Mouse (Mus musculus) B cell, adult 2 months (primary cell): Measurements from ENCODE around the gene Pla2g4f.

Source experiments
- DNase-seq, 2 experiments: peaks; one replicate each; pipeline ENCODE4 v3.0.0; 2022

The Pla2g4f gene

DNA sequence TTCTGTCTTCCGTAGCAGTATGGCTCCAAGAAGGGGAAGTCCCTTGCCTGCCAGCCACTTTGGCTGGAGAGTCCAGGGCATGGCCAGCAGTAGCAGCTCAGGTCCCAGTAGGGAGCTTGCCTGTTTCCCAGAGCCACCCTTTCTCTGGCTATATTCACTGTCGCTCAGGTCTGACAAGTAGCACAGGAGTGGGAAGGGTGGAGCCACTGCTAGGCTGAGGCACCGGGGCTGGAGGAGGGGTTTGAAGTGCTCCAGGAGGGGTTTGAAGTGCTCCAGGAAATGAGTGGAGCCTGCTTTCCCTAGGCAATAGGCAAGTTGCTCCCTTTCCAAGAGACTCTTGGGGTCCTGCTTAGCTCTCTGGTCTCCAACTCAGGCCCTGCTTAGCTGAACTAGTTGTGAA, at the start of gene Pla2g4f:
Pla2g4f (minus strand) TSS at position 190 of the 400 bp plus-strand sequence.
- DNase-seq = no peak

DNA sequence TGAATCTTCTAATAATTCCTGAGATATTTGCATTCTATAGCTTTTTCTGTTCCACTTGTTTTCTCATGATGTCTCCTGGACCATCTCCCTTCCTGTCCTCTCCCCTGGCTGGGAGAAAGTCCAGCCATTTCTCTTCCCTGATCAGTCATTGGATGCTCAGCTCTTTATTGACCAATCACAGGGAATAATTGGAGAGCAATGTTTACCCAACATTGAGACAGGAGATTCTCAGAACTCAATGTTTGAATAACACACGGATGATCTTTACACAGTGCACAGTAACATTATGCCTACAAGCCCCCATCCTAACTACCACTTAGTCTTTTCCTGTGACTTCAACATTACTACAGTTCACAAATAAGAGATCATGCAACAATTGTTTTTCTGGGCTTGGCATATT, 46.5 kb upstream of the Pla2g4f start:
- no peak for DNase-seq

DNA sequence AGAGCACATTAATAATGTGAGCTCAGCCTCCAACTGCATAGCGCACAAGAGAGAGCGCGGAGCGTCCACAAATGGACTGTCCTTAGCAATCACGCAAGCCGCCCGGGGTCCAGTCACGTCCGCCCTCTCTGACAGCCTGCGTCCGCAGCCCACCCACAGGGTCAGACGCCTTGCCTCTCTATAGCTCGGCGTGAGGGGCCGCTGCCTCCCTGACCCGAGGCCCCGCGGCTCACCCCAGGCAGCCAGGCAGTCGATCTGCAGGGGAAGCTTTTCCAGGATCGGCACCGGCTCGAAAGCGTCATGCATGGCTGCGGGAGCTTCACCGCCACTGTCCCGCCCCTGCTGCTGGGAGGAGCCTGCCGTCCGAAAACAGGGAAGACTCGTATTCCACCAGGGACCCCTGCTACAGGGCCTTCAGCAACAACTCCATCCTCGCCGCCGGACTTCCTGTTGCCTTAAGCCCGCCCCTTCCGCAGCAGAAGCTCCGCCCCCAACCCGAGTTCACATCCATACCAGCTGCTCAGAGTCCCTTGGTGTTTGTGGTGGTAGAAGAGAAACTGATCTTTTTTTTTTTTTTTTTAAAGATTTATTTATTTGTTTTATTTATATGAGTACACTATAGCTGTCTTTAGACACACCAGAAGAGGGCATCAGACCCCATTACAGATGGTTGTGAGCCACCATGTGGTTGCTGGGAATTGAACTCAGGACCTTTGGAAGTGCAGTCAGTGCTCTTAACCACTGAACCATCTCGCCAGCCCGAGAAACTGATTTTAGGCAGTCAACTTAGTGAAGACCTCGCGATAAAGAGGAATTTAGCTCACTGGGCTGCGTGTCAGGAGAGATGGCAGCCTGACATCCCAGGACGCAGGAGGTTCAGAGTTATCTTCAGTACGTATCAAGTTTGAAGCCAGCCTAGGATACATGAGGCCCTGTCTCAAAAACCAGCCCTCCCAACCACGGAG, 39.0 kb upstream of the Pla2g4f start, which contains the start of gene Vps39:
Vps39 (minus strand) TSS at position 456 of the 965 bp plus-strand sequence.
- DNase-seq = peak; percentile 93 to 95

DNA sequence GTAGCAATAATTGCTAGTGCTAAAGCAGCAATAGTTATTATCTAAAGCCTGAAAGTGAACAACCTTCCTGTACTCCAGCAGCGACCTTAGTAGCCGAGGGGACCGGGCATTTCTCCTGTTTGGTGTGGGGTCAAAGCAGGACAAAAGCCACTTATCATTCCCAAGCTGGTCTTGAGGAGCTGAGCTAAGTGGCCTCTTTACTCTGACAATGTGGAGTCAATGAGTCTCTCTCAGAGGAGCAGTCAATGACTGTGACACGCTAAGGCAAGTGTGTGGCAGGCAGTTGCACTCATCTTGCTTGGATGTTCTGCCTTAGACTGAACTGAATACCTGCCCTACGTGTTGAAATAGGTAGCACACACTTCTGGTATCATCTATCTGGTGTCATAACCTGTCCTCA, 37.4 kb upstream of the Pla2g4f start:
- DNase-seq = no peak

DNA sequence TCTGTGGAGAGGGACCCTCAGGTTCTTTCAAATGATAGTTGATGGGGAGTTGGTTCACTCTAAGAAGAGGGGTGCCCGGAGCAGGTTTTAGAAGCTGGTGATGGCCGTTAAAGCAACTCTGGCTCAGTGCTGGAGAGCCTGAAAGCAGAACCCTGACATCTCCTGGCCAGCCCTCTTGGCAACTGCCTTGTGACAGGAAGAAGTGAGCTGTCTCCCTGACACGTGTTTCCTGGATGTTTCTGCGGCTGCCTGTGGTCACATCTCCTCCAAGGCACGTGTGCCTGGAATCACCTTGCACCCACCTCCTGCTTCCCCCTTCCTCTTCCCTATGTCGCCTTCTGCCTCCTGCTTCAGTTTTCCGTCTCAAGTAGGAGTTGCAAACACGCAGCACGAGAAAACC, 34.2 kb upstream of the Pla2g4f start:
- DNase-seq = no peak

DNA sequence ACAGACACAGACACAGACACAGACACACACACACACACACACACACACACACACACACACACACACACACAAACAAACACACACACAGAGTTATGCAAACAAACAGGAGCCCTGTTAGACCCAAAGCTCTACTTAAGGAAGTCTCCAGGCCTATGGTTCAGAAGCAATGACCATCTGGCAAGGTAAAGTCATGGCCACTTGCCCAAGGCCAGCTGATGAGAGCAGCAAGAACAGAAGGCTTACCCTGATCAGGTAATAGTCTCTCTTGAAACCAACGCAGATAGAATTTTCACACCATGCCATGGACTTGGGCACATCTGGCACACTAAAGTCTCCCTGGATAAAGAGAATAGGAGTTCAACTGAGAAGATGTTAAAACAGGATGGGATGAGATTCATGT, 27.8 kb upstream of the Pla2g4f start:
- no peak for DNase-seq

DNA sequence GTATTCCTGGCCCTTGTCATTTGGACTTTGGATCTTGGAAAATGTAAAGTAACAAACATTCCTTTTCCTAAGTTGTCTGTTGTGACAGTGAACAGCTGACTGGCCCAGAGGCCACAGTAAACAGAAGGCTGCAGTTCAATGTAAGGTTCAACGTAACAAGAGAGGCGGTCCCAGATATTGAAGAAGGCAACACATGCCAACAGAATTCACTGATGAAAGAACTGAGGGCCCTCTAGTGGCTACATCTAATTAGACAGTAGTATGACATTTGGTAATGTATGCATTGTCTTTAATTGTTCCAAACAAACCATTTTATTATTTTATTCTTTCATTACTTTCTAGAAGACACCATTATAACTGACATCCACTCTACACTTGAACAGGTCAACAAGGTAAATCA, 23.9 kb upstream of the Pla2g4f start:
- DNase-seq = no peak

DNA sequence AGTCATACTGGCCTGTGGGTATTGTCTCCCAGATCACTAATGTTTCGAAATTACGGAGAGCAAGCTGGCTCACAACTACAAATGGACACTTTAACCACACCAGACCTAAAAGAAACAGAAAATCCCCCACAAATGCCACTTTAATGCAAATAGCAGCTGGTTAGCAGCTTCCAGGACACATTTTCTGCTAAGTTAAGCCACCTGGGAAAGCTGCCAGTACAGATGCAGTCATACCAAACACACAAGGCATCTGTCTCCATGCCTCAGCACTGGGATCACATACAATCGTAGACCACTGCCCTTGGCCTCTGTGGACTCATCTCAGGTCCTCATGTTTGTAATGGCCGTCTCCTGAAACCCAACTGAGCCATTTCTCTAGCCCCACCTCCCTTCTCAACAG, 17.6 kb upstream of the Pla2g4f start:
- no peak for DNase-seq

DNA sequence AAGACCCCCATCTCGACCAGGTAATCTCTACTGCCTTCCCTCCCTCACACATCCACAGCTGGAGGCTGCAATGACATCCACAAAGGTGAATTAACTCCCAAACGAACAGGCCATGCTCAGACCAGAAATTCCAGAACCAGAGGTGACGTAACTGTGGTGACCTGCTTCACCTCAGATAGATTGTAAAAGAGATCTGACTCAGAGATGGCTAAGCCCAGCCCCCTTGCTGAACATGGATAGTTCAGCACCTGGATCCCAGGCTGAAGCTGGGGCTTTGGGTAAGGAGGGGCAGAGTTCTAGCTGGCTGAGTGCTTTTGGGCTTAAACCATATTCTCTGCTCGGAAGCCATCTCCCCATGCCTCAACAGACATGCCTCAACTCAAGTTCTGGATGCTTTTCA, 1.1 kb upstream of the Pla2g4f start:
- DNase-seq = no peak

DNA sequence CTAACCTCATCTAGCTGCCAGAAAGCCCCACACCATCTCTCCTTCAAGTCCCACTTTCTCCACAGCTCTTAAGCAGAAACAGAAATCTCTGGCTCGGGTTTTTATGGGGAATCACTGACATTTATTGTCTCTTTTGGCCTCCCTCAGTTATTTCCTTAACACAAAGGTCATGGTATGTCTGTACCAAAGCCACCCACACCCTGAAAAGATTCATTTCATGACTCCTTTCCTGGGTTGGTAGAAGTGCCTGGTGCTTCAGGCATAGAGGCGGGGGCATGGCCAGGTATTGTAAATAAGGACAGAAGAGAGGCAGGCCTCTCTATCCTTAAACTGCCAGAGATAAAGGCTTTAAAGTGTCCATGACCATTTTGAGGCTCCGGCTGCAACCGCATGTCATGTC, 522 bp upstream of the Pla2g4f start:
- DNase-seq = no peak

DNA sequence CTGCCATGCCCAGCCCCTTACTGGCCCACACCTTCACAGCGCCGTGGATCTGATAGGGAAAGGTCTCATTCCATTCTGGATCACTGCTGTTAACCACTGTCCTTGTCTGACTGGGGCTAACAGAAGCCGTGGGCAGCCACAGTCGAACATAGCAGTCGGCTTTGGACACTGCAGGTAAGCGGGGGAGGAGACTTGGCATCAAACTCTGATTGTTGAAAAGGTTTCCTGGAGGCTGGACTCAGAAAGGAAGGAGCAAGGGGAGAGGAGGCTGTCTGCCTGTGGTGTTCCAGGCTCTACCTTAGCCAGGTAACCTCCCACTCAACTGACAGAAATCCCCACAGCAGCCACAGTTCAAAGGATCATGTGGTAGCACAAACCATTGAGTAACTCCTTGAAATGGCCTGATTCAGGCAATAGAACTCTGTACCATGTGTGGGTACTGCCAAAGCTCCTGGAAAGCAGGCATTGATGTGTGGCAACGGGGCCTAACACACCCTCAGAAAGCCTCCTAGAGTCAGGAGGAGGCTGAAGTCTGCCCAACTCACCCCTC, 1.6 kb downstream of the Pla2g4f start:
- no peak for DNase-seq

DNA sequence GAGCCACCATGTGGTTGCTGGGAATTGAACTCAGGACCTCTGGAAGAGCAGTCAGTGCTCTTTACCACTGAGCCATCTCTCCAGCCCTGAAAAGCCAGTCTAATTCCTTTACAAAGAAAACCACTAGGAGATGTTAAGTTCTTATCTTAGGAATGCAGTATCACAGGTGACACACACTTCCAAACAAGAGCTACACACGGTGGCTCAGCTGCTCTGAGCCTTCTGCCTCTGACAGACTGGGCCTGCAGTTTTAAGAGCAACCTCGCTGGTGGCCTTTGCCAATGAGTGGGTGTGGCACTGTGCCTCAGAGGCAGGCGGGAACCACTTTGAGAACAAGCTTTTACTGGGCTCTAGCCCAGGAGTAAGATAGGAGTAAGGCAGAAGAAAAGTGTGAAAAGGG, 9.9 kb downstream of the Pla2g4f start:
- DNase-seq = no peak

DNA sequence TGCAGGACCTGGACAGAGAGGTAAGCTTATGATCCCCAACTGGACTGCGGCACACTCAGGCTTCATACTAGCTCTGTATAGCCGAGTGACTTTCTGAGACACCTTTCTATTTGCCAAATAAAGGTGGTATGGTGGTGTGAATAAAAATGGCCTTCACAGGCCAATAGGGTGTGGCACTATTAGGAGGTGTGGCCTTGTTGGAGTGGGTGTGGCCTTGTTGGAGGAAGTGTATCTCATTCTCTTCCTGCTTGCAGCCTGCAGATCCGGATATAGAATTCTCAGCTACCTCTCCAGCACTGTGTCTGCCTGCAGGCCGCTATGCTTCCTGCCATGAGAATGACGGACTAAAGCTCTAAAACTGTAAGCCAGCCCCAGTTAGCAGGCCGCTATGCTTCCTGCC, 12.9 kb downstream of the Pla2g4f start:
- DNase-seq = no peak

DNA sequence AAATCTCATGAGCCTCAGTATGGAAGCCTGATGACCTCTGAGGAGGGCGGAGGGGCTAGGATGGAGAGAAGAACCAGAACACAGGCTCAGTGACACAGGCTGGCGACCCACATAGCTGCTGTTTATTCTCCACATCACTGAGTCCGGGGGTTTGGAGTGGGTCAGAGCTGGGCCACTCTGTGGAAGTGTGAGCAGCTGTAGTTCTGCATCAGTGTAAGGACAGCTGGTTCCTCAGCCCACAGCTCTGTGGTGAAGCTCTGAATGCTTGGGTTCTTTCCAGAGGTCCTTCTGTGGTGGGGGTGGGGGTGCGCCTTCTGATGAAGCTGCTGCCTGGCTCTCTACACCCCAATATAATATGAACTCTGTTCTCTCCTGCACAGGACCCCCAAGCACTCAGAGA, 14.1 kb downstream of the Pla2g4f start:
- DNase-seq = no peak

DNA sequence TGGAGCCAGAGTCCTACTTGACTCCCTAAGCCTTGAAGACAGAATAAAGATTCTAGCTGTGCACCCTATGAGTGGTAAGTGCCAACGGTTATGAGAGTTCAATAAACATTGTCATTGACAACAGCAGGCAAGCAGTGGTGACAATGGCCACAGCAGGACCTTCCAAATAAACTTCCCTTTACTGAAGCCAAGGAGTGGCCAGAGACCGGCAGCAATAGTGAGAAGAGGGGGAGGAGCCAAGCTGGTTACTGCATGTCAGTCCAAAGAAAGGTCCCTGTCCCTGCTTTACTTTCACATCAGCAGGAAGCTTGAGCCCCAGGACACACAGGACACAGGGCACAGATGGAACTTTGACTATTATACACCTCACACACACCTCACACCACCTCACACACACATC, 17.8 kb downstream of the Pla2g4f start:
- no peak for DNase-seq

DNA sequence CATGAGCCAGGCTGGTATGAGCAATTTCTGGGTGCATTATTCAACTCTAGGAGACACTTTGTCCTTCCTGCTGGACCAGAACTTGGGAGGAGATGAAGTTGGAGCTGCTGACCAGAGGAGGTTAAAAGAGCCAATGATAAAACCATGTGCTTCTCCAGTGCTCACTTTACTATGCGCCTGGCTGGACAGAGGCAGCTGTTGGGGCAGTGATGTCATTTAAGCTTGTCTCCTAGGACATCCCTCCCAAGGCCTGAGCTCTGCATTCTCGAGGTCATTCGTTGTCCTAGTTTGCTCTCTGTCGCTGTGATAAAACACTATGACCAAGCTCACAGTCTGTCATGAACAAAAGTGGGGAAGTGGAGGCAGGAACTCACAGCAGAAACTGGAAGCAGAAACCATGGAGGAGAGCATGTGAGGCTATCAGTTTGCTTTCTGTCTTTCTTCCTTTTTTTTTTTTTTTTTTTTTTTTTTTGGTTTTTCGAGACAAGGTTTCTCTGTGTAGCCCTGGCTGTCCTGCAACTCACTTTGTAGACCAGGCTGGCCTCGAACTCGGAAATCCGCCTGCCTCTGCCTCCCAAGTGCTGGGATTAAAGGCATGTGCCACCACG, 22.4 kb downstream of the Pla2g4f start:
- no peak for DNase-seq

DNA sequence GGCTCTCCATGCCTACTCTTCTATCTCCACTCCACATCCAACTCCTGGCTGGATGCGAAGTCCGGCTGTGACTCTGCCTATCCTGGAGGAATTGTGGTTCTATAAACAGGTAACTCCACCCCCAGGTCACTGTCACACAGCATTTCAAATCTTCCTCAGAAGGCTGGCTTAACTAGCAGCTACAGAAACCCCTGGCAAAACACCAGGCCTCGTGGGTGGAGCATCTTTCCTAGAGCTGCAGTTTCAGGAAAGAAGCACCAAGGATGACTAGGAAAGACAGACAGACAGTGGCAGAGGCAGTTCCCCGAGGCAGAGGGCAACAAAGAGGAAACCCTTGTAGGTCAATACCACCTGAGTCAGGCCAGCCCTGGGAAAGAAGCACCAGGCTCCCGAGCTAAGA, 25.0 kb downstream of the Pla2g4f start, which contains the start of gene Pla2g4d:
Pla2g4d (minus strand) TSS at position 203 of the 400 bp plus-strand sequence.
- no peak for DNase-seq

DNA sequence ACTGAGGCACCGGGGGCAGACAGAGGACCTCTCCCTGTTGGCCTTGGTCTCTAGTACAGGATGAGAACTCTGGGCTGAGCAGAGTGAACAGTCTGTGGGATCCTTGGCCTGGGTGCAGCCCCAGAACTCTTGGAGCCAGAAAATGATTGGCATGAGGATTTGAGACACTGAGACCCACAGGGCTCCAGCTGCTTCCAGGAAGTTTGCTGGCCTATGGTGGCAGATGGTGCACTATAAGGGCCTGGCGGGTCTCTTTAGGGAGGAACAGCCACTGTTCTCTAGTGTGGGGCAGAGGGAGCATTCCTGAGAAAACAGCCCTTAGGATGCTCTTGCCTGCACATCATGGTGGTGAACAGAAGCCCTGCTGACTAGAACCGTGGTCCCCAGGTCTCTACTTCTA, 25.6 kb downstream of the Pla2g4f start:
- DNase-seq = no peak

DNA sequence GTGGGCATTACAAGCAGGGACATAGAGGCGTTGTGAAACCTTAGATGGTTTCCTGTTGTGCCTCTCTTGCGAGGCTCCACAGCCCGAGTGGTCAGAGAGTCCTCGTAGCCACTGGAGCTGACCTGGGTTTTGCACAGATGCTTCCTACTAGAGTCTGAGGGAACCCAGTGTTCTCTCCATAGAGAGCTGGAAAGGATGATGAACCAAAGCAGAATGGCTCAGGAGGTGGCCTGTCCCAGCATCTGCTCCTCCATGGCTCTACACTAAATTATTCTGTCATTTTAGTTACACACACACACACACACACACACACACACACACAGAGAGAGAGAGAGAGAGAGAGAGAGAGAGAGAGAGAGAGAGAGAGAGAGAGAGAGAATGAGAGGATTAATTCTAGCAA, 28.3 kb downstream of the Pla2g4f start:
- DNase-seq = no peak

DNA sequence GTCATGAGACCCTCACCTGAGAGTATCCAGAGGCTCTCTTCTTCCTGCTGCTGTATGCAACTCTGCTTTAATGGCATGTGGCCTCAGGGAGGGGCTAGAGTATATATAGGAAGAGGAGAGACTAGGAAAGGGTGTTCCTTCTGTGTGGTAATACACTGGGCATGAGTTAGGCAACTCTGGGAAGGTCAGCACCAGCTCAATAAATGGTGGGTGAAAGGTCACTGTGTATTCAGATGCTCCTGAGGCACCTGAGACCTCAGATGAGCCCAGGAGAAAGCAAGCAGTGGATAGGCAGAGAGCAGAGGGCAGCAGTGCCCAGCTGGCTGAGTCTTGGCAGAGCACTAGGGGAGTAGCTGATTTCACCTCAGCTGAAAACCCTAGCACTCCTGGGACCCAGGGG, 29.3 kb downstream of the Pla2g4f start:
- DNase-seq = no peak

DNA sequence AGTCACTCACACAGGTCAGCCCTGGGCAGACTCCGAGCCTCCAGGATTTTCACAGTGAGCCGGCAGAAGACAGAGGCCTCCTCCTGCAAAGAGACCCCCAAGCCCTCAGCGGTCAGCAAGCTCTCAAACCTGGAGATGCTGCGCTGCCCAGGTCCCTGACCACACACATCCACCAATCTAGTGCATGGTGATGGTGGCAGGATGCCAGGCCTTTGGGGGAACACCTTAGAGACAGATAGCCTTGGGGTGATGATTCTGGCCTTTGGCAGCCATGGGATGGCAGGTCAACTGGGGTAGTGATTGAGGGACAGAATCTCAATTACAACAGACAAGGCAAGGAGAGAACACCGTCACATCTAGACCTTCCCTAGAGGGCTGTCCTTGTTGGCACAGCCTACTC, 29.9 kb downstream of the Pla2g4f start:
- DNase-seq = no peak

DNA sequence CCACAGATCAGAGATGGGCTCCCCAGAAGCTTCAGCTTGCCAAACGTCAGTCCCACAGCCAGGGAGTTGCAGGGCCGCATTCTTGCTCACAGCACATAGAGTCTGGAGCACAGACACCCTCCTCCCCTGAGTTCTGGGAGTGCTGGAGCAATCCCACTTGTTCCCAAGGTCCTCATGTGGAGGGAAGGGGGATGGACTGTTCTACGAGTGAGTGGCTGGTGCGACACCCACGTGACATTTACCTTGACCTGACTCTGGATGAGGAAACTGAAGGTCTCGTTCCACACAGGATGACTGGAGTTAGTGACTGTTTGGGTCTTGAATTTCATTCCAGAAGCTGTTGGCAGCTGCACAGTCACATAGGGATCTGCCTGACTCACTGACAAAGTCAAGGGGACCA, 30.4 kb downstream of the Pla2g4f start:
- no peak for DNase-seq

DNA sequence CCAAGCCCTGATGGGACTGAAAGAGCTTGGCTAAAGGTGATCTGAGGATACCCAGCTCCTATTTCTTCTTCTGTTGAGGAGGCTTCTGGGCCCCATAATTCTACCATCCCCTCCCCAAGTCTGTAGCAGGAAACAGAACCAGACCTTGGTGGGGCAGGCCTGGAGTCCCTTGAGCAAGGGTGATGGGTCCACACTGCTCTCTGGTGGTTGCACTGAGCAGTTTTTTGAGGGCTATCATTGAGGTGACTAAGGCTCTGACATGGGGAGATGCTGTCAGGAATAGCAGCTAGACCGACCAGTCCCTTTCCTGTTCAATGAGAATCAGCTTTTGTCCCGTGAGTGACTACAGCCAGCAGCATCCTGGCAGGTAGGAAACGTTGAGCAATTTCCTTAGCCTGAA, 32.7 kb downstream of the Pla2g4f start:
- no peak for DNase-seq

DNA sequence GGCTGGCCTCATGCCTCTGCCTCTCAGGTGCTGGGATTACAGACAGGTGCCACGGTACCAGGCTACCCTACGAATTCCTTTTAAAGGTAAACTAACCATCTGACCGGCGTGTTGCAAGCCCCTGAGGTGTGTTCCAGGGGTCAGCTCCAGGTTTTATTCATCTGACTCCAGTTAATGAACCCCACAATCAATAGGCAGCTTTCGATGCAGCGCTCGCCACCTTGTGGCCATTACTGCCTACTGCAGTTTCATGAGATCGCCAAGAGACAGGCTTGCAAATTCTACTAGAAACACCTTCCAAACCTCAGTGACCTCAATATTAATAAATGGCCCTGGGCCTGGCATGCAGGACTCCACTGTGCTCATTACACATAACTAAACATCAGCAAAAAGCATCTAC, 34.0 kb downstream of the Pla2g4f start:
- peak; percentile 67 for DNase-seq
